Mouse (Mus musculus): ENCODE data around the gene Pla2g4e. TPM values are rescaled to one million over a fixed set of nuclear protein-coding genes. Genes with fewer than 3 reads are reported as not detected.
A peak's percentile ranks its signal among the peaks of the same experiment; 100 is the strongest.

The Pla2g4e gene
- polyA plus RNA-seq, 1 experiment from 2014 or later: 0.07 TPM

- Histone ChIP-seq H3K27ac (no peak overlapping the region), H3K9ac (no peak overlapping the region), H3K4me2 (no peak overlapping the region), H3K27me3 (no peaks in the 10 kb centered on the region), H3K36me3 (no peaks in the 10 kb centered on the region), H3K9me3 (no peaks in the 10 kb centered on the region), H3K4me3 (no peak overlapping the region), H3K4me1 (no peaks in the 10 kb centered on the region)
- ATAC-seq (ENCODE audit: insufficient number of reproducible peaks, insufficient read depth, low FRiP score, low TSS enrichment, low read depth): no peak
These were observed 110.6 kb downstream of the Pla2g4e start for GRCm38 (mm10) chr2:120134453-120135075.

GRCm38 (mm10) chr2:120131881-120132280 is 113.3 kb downstream of the Pla2g4e start:
- Histone ChIP-seq H3K9ac (no peak overlapping the region), H3K4me2 (no peak overlapping the region), H3K27me3 (no peaks in the 10 kb centered on the region), H3K4me3 (no peak overlapping the region), H3K4me1 (no peaks in the 10 kb centered on the region; the same call in none of the 2 replicates), H3K27ac (no peak overlapping the region), H3K36me3 (no peaks in the 10 kb centered on the region), H3K9me3 (no peaks in the 10 kb centered on the region)
- 79% methylated on average over 1 of the region's 1 CpGs for WGBS
- no peak for ATAC-seq (ENCODE audit: insufficient number of reproducible peaks, insufficient read depth, low FRiP score, low TSS enrichment, low read depth)

- ATAC-seq (ENCODE audit: insufficient number of reproducible peaks, insufficient read depth, low FRiP score, low TSS enrichment, low read depth): no peak
These were observed 115.8 kb downstream of the Pla2g4e start for GRCm38 (mm10) chr2:120129252-120129908.

GRCm38 (mm10) chr2:120128611-120129051 is 116.5 kb downstream of the Pla2g4e start:
- H3K9me3 ChIP-seq: no peaks in the 10 kb centered on the region
- peaks cover 7% of the 10 kb centered on the region for H3K4me1 ChIP-seq
- no peaks in the 10 kb centered on the region for H3K27me3 ChIP-seq
- peak overlapping the region; percentile 57; the same call in 1 of the 2 replicates for H3K27ac ChIP-seq
- no peak for ATAC-seq (ENCODE audit: insufficient number of reproducible peaks, insufficient read depth, low FRiP score, low TSS enrichment, low read depth)
- H3K4me2 ChIP-seq: no peak overlapping the region
- H3K9ac ChIP-seq: no peak overlapping the region
- no peak overlapping the region for H3K4me3 ChIP-seq
- 76% methylated on average over 1 of the region's 1 CpGs for WGBS
- no peaks in the 10 kb centered on the region for H3K36me3 ChIP-seq

More at GRCm38 (mm10) chr2:120129252-120129908, 115.8 kb downstream of the Pla2g4e start:
- no peaks in the 10 kb centered on the region for H3K36me3 ChIP-seq
- peaks cover 1% of the 10 kb centered on the region for H3K4me1 ChIP-seq
- no peak overlapping the region for H3K4me2 ChIP-seq
- WGBS: 68% methylated on average over 8 of the region's 8 CpGs
- no peak overlapping the region for H3K4me3 ChIP-seq
- H3K9ac ChIP-seq: no peak overlapping the region
- H3K27me3 ChIP-seq: no peaks in the 10 kb centered on the region
- no peaks in the 10 kb centered on the region for H3K9me3 ChIP-seq
- H3K27ac ChIP-seq: peak overlapping the region; percentile 57; the same call in 1 of the 2 replicates

GRCm38 (mm10) chr2:120128011-120128410 is 117.1 kb downstream of the Pla2g4e start:
- Histone ChIP-seq H3K4me2 (no peak overlapping the region), H3K36me3 (no peaks in the 10 kb centered on the region), H3K4me3 (no peak overlapping the region), H3K27me3 (no peaks in the 10 kb centered on the region), H3K9me3 (no peaks in the 10 kb centered on the region), H3K9ac (no peak overlapping the region), H3K4me1 (peaks cover 7% of the 10 kb centered on the region), H3K27ac (peak overlapping the region; percentile 57; the same call in 1 of the 2 replicates)
- ATAC-seq (ENCODE audit: insufficient number of reproducible peaks, insufficient read depth, low FRiP score, low TSS enrichment, low read depth): no peak

- H3K4me3 ChIP-seq: no peak overlapping the region
- H3K9ac ChIP-seq: no peak overlapping the region
- H3K9me3 ChIP-seq: no peaks in the 10 kb centered on the region
- H3K27ac ChIP-seq: no peak overlapping the region
- no peaks in the 10 kb centered on the region for H3K36me3 ChIP-seq
- no peak for ATAC-seq (ENCODE audit: insufficient number of reproducible peaks, insufficient read depth, low FRiP score, low TSS enrichment, low read depth)
- no peak overlapping the region for H3K4me2 ChIP-seq
- no peaks in the 10 kb centered on the region for H3K27me3 ChIP-seq
- 85% methylated on average over 1 of the region's 1 CpGs for WGBS
- H3K4me1 ChIP-seq: peaks cover 9% of the 10 kb centered on the region
These were observed 118.2 kb downstream of the Pla2g4e start for GRCm38 (mm10) chr2:120126901-120127300.

GRCm38 (mm10) chr2:120126408-120126807 is 118.7 kb downstream of the Pla2g4e start:
- 83% methylated on average over 4 of the region's 4 CpGs for WGBS

GRCm38 (mm10) chr2:120125461-120125860 is 119.7 kb downstream of the Pla2g4e start:
- Histone ChIP-seq H3K4me2 (no peak overlapping the region), H3K4me3 (no peak overlapping the region), H3K36me3 (no peaks in the 10 kb centered on the region), H3K4me1 (peaks cover 9% of the 10 kb centered on the region), H3K27ac (no peak overlapping the region), H3K9me3 (no peaks in the 10 kb centered on the region), H3K27me3 (no peaks in the 10 kb centered on the region), H3K9ac (no peak overlapping the region)
- WGBS: 91% methylated on average over 1 of the region's 1 CpGs
- ATAC-seq (ENCODE audit: insufficient number of reproducible peaks, insufficient read depth, low FRiP score, low TSS enrichment, low read depth): no peak

More at GRCm38 (mm10) chr2:120126408-120126807, 118.7 kb downstream of the Pla2g4e start:
- ATAC-seq (ENCODE audit: insufficient number of reproducible peaks, insufficient read depth, low FRiP score, low TSS enrichment, low read depth): no peak
- no peak overlapping the region for H3K4me2 ChIP-seq
- no peaks in the 10 kb centered on the region for H3K9me3 ChIP-seq
- no peak overlapping the region for H3K27ac ChIP-seq
- H3K27me3 ChIP-seq: no peaks in the 10 kb centered on the region
- H3K9ac ChIP-seq: no peak overlapping the region
- H3K4me1 ChIP-seq: peaks cover 9% of the 10 kb centered on the region
- H3K4me3 ChIP-seq: no peak overlapping the region
- H3K36me3 ChIP-seq: no peaks in the 10 kb centered on the region

- no peak overlapping the region for H3K4me2 ChIP-seq
- 82% methylated on average over 2 of the region's 2 CpGs for WGBS
- H3K27me3 ChIP-seq: no peaks in the 10 kb centered on the region
- H3K27ac ChIP-seq: no peak overlapping the region
- H3K4me1 ChIP-seq: peaks cover 9% of the 10 kb centered on the region
- no peaks in the 10 kb centered on the region for H3K36me3 ChIP-seq
- no peak overlapping the region for H3K9ac ChIP-seq
- no peaks in the 10 kb centered on the region for H3K9me3 ChIP-seq
- no peak for ATAC-seq (ENCODE audit: insufficient number of reproducible peaks, insufficient read depth, low FRiP score, low TSS enrichment, low read depth)
- H3K4me3 ChIP-seq: no peak overlapping the region
These were observed 120.2 kb downstream of the Pla2g4e start for GRCm38 (mm10) chr2:120124946-120125345.

GRCm38 (mm10) chr2:120124096-120124495 is 121.0 kb downstream of the Pla2g4e start:
- H3K9ac ChIP-seq: no peak overlapping the region
- no peak for ATAC-seq (ENCODE audit: insufficient number of reproducible peaks, insufficient read depth, low FRiP score, low TSS enrichment, low read depth)
- H3K4me2 ChIP-seq: no peak overlapping the region
- no peaks in the 10 kb centered on the region for H3K27me3 ChIP-seq
- H3K36me3 ChIP-seq: no peaks in the 10 kb centered on the region
- H3K4me1 ChIP-seq: peaks cover 9% of the 10 kb centered on the region
- no peak overlapping the region for H3K27ac ChIP-seq
- H3K9me3 ChIP-seq: no peaks in the 10 kb centered on the region
- 34% methylated on average over 1 of the region's 1 CpGs for WGBS
- H3K4me3 ChIP-seq: no peak overlapping the region

- WGBS: 94% methylated on average over 6 of the region's 6 CpGs
These were observed 122.2 kb downstream of the Pla2g4e start for GRCm38 (mm10) chr2:120122983-120123382.

GRCm38 (mm10) chr2:120117346-120117745 is 127.8 kb downstream of the Pla2g4e start:
- Histone ChIP-seq H3K27me3 (no peaks in the 10 kb centered on the region), H3K4me2 (no peak overlapping the region), H3K27ac (no peak overlapping the region), H3K4me1 (peaks cover 2% of the 10 kb centered on the region; the same call in 1 of the 2 replicates), H3K36me3 (no peaks in the 10 kb centered on the region), H3K4me3 (no peak overlapping the region), H3K9ac (no peak overlapping the region), H3K9me3 (no peaks in the 10 kb centered on the region)
- ATAC-seq (ENCODE audit: insufficient number of reproducible peaks, insufficient read depth, low FRiP score, low TSS enrichment, low read depth): no peak
- WGBS: 86% methylated on average over 6 of the region's 6 CpGs

More at GRCm38 (mm10) chr2:120122983-120123382, 122.2 kb downstream of the Pla2g4e start:
- Histone ChIP-seq H3K9ac (no peak overlapping the region), H3K4me1 (peaks cover 9% of the 10 kb centered on the region; the same call in 1 of the 2 replicates), H3K4me2 (no peak overlapping the region), H3K27me3 (no peaks in the 10 kb centered on the region), H3K9me3 (no peaks in the 10 kb centered on the region), H3K27ac (no peak overlapping the region), H3K4me3 (no peak overlapping the region), H3K36me3 (no peaks in the 10 kb centered on the region)
- no peak for ATAC-seq (ENCODE audit: insufficient number of reproducible peaks, insufficient read depth, low FRiP score, low TSS enrichment, low read depth)
